Mouse (Mus musculus) hindbrain, embryonic 13.5 days (tissue): ENCODE data around the gene Cyp4v3. TPM values are rescaled to one million over a fixed set of nuclear protein-coding genes. Genes with fewer than 3 reads are reported as not detected.

Source experiments
- ATAC-seq: fragments of 200-750 bp; cut with Nextera tagmentation; 2 replicates; pipeline ENCODE4 v1.8.0; 2017; ENCODE audit warnings: moderate TSS enrichment; ENCODE audit not compliant: low FRiP score
- H3K27ac ChIP-seq: fragments of 300-500 bp; sonication (generic); 2 replicates; pipeline ENCODE4 v1.5.1; 2015; ENCODE audit warnings: inconsistent platforms, mild to moderate bottlenecking, moderate library complexity
- H3K27me3 ChIP-seq: fragments of 300-500 bp; sonication (generic); 2 replicates; pipeline ENCODE4 v1.6.1; 2015; ENCODE audit warnings: mild to moderate bottlenecking, inconsistent platforms
- H3K36me3 ChIP-seq: fragments of 300-500 bp; sonication (generic); 2 replicates; pipeline ENCODE4 v1.6.1; 2015; ENCODE audit warnings: mild to moderate bottlenecking, inconsistent platforms
- H3K4me1 ChIP-seq: fragments of 300-500 bp; sonication (generic); replicated peaks from 2 replicates; pipeline ENCODE4 v1.6.1; 2015; ENCODE audit warnings: inconsistent platforms
- H3K4me2 ChIP-seq: fragments of 300-500 bp; sonication (generic); 2 replicates; pipeline ENCODE4 v1.6.1; 2015; ENCODE audit warnings: inconsistent platforms, mild to moderate bottlenecking, moderate library complexity
- H3K4me3 ChIP-seq: fragments of 300-500 bp; sonication (generic); 2 replicates; pipeline ENCODE4 v1.5.1; 2015; ENCODE audit warnings: mild to moderate bottlenecking, inconsistent platforms
- H3K9ac ChIP-seq: fragments of 300-500 bp; sonication (generic); 2 replicates; pipeline ENCODE4 v1.6.1; 2015; ENCODE audit warnings: mild to moderate bottlenecking, inconsistent platforms
- H3K9me3 ChIP-seq: fragments of 300-500 bp; sonication (generic); 2 replicates; pipeline ENCODE4 v1.6.1; 2016; ENCODE audit warnings: inconsistent platforms
- WGBS: fragments of 180-500 bp; shearing (Covaris S2); methylation state at CpG from one replicate; pipeline ENCODE4 v1.1.7; 2015; 5-methylcytosine and 5-hydroxymethylcytosine counted together
- polyA plus RNA-seq: library from polyadenylated mRNA; unstranded; fragments of >200 nt; fragmentation: Nextera tagmentation; extraction: Ambion mirVana; gene quantifications from 2 replicates; pipeline ENCODE4 v1.2.1, GENCODE M21; 2015

Gene Cyp4v3
- polyA plus RNA-seq: 1.5 and 1.8 TPM in 2 replicates

GRCm38 (mm10) chr8:45332685-45333409 lies at the start of gene Cyp4v3:
TSS of gene Cyp4v3 (minus strand) at chr8:45333216.
- under 1% methylated on average over 43 of the region's 44 CpGs for WGBS
- H3K27ac ChIP-seq: no peak within 1 kb of the TSS
- H3K9ac ChIP-seq: peak within 1 kb of the TSS; percentile 71
- H3K9me3 ChIP-seq: no peaks in the 10 kb centered on the region
- no peaks in the 10 kb centered on the region for H3K36me3 ChIP-seq
- peak within 1 kb of the TSS; percentile 97 for H3K4me2 ChIP-seq
- peaks cover 13% of the 10 kb centered on the region for H3K4me1 ChIP-seq
- H3K27me3 ChIP-seq: peaks cover 22% of the 10 kb centered on the region; the same call in 1 of the 2 replicates
- ATAC-seq: peak; percentile 80
- H3K4me3 ChIP-seq: peak within 1 kb of the TSS; percentile 62

GRCm38 (mm10) chr8:45381963-45382347 lies 48.9 kb upstream of the Cyp4v3 start, which contains the start of gene Fam149a:
TSS of gene Fam149a (minus strand) at chr8:45382291.
- H3K27ac ChIP-seq: no peak within 1 kb of the TSS
- H3K4me2 ChIP-seq: peak within 1 kb of the TSS; percentile 83
- H3K4me3 ChIP-seq: peak within 1 kb of the TSS; percentile 46
- H3K36me3 ChIP-seq: no peaks in the 10 kb centered on the region
- peaks cover 16% of the 10 kb centered on the region for H3K4me1 ChIP-seq
- peaks cover 15% of the 10 kb centered on the region; the same call in 1 of the 2 replicates for H3K27me3 ChIP-seq
- ATAC-seq: peak; percentile 63
- H3K9me3 ChIP-seq: no peaks in the 10 kb centered on the region
- 1% methylated on average over 6 of the region's 6 CpGs for WGBS
- H3K9ac ChIP-seq: peak within 1 kb of the TSS; percentile 69

- Histone ChIP-seq H3K9me3 (no peaks in the 10 kb centered on the region), H3K27ac (no peak overlapping the region)
These were observed 48.3 kb upstream of the Cyp4v3 start for GRCm38 (mm10) chr8:45381075-45381962.

GRCm38 (mm10) chr8:45380598-45380997 lies 47.6 kb upstream of the Cyp4v3 start:
- no peak overlapping the region for H3K27ac ChIP-seq
- peaks cover 15% of the 10 kb centered on the region; the same call in 1 of the 2 replicates for H3K27me3 ChIP-seq
- ATAC-seq: no peak
- no peaks in the 10 kb centered on the region for H3K9me3 ChIP-seq
- peak overlapping the region; percentile 46; the same call in 1 of the 2 replicates for H3K4me3 ChIP-seq
- peaks cover 16% of the 10 kb centered on the region for H3K4me1 ChIP-seq
- 15% methylated on average over 4 of the region's 4 CpGs for WGBS
- H3K9ac ChIP-seq: no peak overlapping the region
- H3K4me2 ChIP-seq: peak overlapping the region; percentile 83
- no peaks in the 10 kb centered on the region for H3K36me3 ChIP-seq

More at GRCm38 (mm10) chr8:45381075-45381962, 48.3 kb upstream of the Cyp4v3 start:
- H3K4me3 ChIP-seq: peak overlapping the region; percentile 46
- ATAC-seq: peak; percentile 68
- H3K4me2 ChIP-seq: peak overlapping the region; percentile 83
- 2% methylated on average over 38 of the region's 38 CpGs for WGBS
- H3K4me1 ChIP-seq: peaks cover 16% of the 10 kb centered on the region
- H3K27me3 ChIP-seq: peaks cover 15% of the 10 kb centered on the region; the same call in 1 of the 2 replicates
- no peaks in the 10 kb centered on the region for H3K36me3 ChIP-seq
- peak overlapping the region; percentile 69 for H3K9ac ChIP-seq

- Histone ChIP-seq H3K4me2 (no peak overlapping the region), H3K9me3 (no peaks in the 10 kb centered on the region), H3K4me3 (no peak overlapping the region), H3K27ac (no peak overlapping the region), H3K36me3 (no peaks in the 10 kb centered on the region), H3K4me1 (no peaks in the 10 kb centered on the region), H3K9ac (no peak overlapping the region), H3K27me3 (no peaks in the 10 kb centered on the region)
- WGBS: 79% methylated on average over 3 of the region's 3 CpGs
- ATAC-seq: no peak
These were observed 41.1 kb upstream of the Cyp4v3 start for GRCm38 (mm10) chr8:45374071-45374470.

GRCm38 (mm10) chr8:45367154-45367553 lies 34.1 kb upstream of the Cyp4v3 start:
- 95% methylated on average over 1 of the region's 1 CpGs for WGBS
- H3K9ac ChIP-seq: no peak overlapping the region
- no peaks in the 10 kb centered on the region for H3K4me1 ChIP-seq
- ATAC-seq: no peak
- H3K27me3 ChIP-seq: no peaks in the 10 kb centered on the region
- no peaks in the 10 kb centered on the region for H3K9me3 ChIP-seq
- no peak overlapping the region for H3K27ac ChIP-seq
- no peak overlapping the region for H3K4me3 ChIP-seq
- no peaks in the 10 kb centered on the region for H3K36me3 ChIP-seq
- H3K4me2 ChIP-seq: no peak overlapping the region

- Histone ChIP-seq H3K27me3 (no peaks in the 10 kb centered on the region), H3K4me2 (no peak overlapping the region), H3K9me3 (no peaks in the 10 kb centered on the region), H3K27ac (no peak overlapping the region), H3K4me3 (no peak overlapping the region), H3K36me3 (no peaks in the 10 kb centered on the region), H3K4me1 (peaks cover 3% of the 10 kb centered on the region; the same call in 1 of the 2 replicates), H3K9ac (no peak overlapping the region)
- ATAC-seq: no peak
- WGBS: 90% methylated on average over 1 of the region's 1 CpGs
These were observed 30.2 kb upstream of the Cyp4v3 start for GRCm38 (mm10) chr8:45363220-45363619.

GRCm38 (mm10) chr8:45362323-45362722 lies 29.3 kb upstream of the Cyp4v3 start:
- no peak for ATAC-seq
- Histone ChIP-seq H3K4me3 (no peak overlapping the region), H3K9me3 (no peaks in the 10 kb centered on the region), H3K4me1 (peaks cover 11% of the 10 kb centered on the region; the same call in 1 of the 2 replicates), H3K27ac (no peak overlapping the region), H3K27me3 (no peaks in the 10 kb centered on the region), H3K9ac (no peak overlapping the region), H3K36me3 (no peaks in the 10 kb centered on the region), H3K4me2 (no peak overlapping the region)
- WGBS: 66% methylated on average over 6 of the region's 6 CpGs

GRCm38 (mm10) chr8:45359091-45359605 lies 26.1 kb upstream of the Cyp4v3 start:
- WGBS: 86% methylated on average over 6 of the region's 6 CpGs
- peak overlapping the region; percentile 87 for H3K4me2 ChIP-seq
- H3K9ac ChIP-seq: no peak overlapping the region
- H3K4me1 ChIP-seq: peaks cover 11% of the 10 kb centered on the region; the same call in 1 of the 2 replicates
- no peaks in the 10 kb centered on the region for H3K36me3 ChIP-seq
- H3K9me3 ChIP-seq: no peaks in the 10 kb centered on the region
- ATAC-seq: no peak
- H3K27ac ChIP-seq: no peak overlapping the region
- H3K4me3 ChIP-seq: no peak overlapping the region
- no peaks in the 10 kb centered on the region for H3K27me3 ChIP-seq

- 2% methylated on average over 49 of the region's 49 CpGs for WGBS
- ATAC-seq: peak; percentile 89
- Histone ChIP-seq H3K4me2 (peak overlapping the region; percentile 87), H3K4me3 (peak overlapping the region; percentile 64), H3K9me3 (no peaks in the 10 kb centered on the region), H3K9ac (peak overlapping the region; percentile 90), H3K4me1 (peaks cover 11% of the 10 kb centered on the region; the same call in 1 of the 2 replicates), H3K27ac (peak overlapping the region; percentile 35; the same call in 1 of the 2 replicates), H3K36me3 (no peaks in the 10 kb centered on the region), H3K27me3 (no peaks in the 10 kb centered on the region)
These were observed 25.3 kb upstream of the Cyp4v3 start for GRCm38 (mm10) chr8:45358132-45358918.

GRCm38 (mm10) chr8:45355809-45356208 lies 22.8 kb upstream of the Cyp4v3 start:
- Histone ChIP-seq H3K27me3 (no peaks in the 10 kb centered on the region), H3K9me3 (no peaks in the 10 kb centered on the region), H3K4me3 (no peak overlapping the region), H3K36me3 (no peaks in the 10 kb centered on the region), H3K9ac (no peak overlapping the region), H3K4me1 (peaks cover 11% of the 10 kb centered on the region; the same call in 1 of the 2 replicates), H3K27ac (no peak overlapping the region), H3K4me2 (no peak overlapping the region)
- no peak for ATAC-seq
- WGBS: 82% methylated on average over 6 of the region's 6 CpGs
